Comparison of ENCODE assay signal across 9 mouse cellular contexts in the genomic region with DNA sequence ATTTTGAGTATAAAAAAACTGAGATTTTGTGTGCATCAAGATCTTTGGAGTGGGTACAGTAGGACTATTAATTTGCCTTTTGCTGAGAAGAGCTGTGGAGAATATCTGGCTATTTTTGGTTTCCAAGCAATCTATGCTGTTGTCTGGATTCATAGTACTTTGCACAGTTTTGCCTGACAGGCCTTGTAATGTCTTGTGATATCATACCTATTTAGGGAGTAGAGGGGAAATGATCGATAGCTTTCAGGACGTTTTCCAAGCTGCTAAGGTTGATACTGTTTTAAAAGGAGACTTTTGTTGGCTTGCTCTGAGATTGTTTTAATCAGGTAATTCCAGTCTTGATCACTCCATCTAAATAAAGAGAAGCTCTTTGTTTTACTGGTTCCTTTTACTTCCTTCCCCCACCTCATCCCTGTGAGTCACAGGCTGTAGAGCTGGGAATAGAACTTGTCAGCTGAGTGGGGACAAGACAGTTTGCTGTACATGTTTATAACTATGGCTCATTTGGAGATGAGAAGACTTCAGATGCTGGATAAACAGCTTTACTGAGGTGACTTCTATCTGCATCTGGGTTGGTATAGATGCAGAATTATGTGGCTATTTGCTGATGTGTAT. TPM values are rescaled to one million over a fixed set of nuclear protein-coding genes. Genes with fewer than 3 reads are reported as not detected.
DNase-seq lines count a peak whose midpoint lies in the region; ATAC-seq and TF ChIP-seq lines count a peak whose summit lies in the region.
"Had no signal": no experiment of that assay in that cellular context is flagged by ENCODE, and none has a peak within 500 bp of the region (broad histone marks: within the 10 kb centered on the region; RNA-seq: fewer than 3 reads in every experiment).

No protein-coding gene starts in this region.

- H3K4me3 ChIP-seq in gastrocnemius, adult 2 months, result peak overlapping the region; percentile 54
- no peak overlapping the region for H3K4me3 ChIP-seq in lung, embryonic 14.5 days (ENCODE audit: low read depth, low read length)
- H3K4me3 ChIP-seq in lung, postnatal 0 days (ENCODE audit: low read depth, low read length), result no peak overlapping the region
- peak overlapping the region; percentile 33 to 35; a peak in 3 of 4 replicates for H3K4me3 ChIP-seq in heart, embryonic 14.5 days (ENCODE audit: control insufficient read depth in 1 of 2, insufficient read depth in 1 of 2, low read depth in 1 of 2, low read length in 2 of 2)
- H3K4me3 ChIP-seq in stomach, embryonic 16.5 days (replicated peaks; ENCODE audit: low read length), result peak overlapping the region; percentile 26
- no peak overlapping the region for H3K4me3 ChIP-seq in hindbrain, embryonic 12.5 days
- no peak overlapping the region for H3K4me3 ChIP-seq in thymus, adult 2 months (ENCODE audit: control insufficient read depth, insufficient read depth, low read length)
- H3K4me3 ChIP-seq: neural tube, embryonic 13.5 days had no signal

- H3K27me3 ChIP-seq in lung, embryonic 14.5 days (ENCODE audit: insufficient read depth, low read length), result no peaks in the 10 kb centered on the region
- no peaks in the 10 kb centered on the region for H3K27me3 ChIP-seq in lung, postnatal 0 days (replicated peaks; ENCODE audit: insufficient read depth, low read length)
- H3K27me3 ChIP-seq in heart, embryonic 14.5 days (ENCODE audit: control insufficient read depth, insufficient read depth, low read length), result no peaks in the 10 kb centered on the region
- no peaks in the 10 kb centered on the region for H3K27me3 ChIP-seq in stomach, embryonic 16.5 days (ENCODE audit: control insufficient read depth, insufficient read depth, low read length)
- H3K27me3 ChIP-seq in hindbrain, embryonic 12.5 days, result no peaks in the 10 kb centered on the region
- H3K27me3 ChIP-seq in thymus, adult 2 months (ENCODE audit: control insufficient read depth, insufficient read depth, low read length), result no peaks in the 10 kb centered on the region
- H3K27me3 ChIP-seq: neural tube, embryonic 13.5 days had no signal

- no peaks in the 10 kb centered on the region for H3K4me1 ChIP-seq in lung, embryonic 14.5 days (ENCODE audit: insufficient read depth)
- H3K4me1 ChIP-seq in lung, postnatal 0 days (ENCODE audit: insufficient read depth, low read depth, low read length), result peaks cover 5% of the 10 kb centered on the region
- peaks cover 2 to 30% of the 10 kb centered on the region in 2 experiments for H3K4me1 ChIP-seq in heart, embryonic 14.5 days (ENCODE audit: control insufficient read depth in 2 of 2, insufficient read depth in 2 of 2, low read length in 2 of 2)
- peaks cover 9% of the 10 kb centered on the region; the same call in 1 of the 2 replicates for H3K4me1 ChIP-seq in stomach, embryonic 16.5 days (ENCODE audit: control insufficient read depth, insufficient read depth, low read length)
- peaks cover 4% of the 10 kb centered on the region for H3K4me1 ChIP-seq in hindbrain, embryonic 12.5 days
- 0 out of 2 replicates have a peak, but pooled peaks cover 2% of the 10 kb centered on the region for H3K4me1 ChIP-seq in thymus, adult 2 months (replicated peaks; ENCODE audit: control insufficient read depth, insufficient read depth, low read length)

- ATAC-seq in lung, embryonic 14.5 days (ENCODE audit: insufficient read depth), result no peak
- no peak for ATAC-seq in lung, postnatal 0 days
- ATAC-seq in heart, embryonic 14.5 days (ENCODE audit: insufficient number of reproducible peaks, insufficient read depth, low FRiP score, low read depth), result no peak
- 0 out of 2 replicates have a peak, but pooled peaks have one; percentile 30 for ATAC-seq in stomach, embryonic 16.5 days (ENCODE audit: insufficient read depth, low FRiP score)
- ATAC-seq in hindbrain, embryonic 12.5 days (ENCODE audit: low FRiP score), result no peak

- H3K36me3 ChIP-seq in lung, embryonic 14.5 days (ENCODE audit: insufficient read depth), result 0 out of 2 replicates have a peak, but pooled peaks cover 2% of the 10 kb centered on the region
- no peaks in the 10 kb centered on the region for H3K36me3 ChIP-seq in lung, postnatal 0 days (ENCODE audit: insufficient read depth, low read length)
- H3K36me3 ChIP-seq in heart, embryonic 14.5 days (ENCODE audit: control insufficient read depth, insufficient read depth, low read length), result no peaks in the 10 kb centered on the region
- no peaks in the 10 kb centered on the region for H3K36me3 ChIP-seq in stomach, embryonic 16.5 days (ENCODE audit: control insufficient read depth, insufficient read depth, low read length)
- no peaks in the 10 kb centered on the region for H3K36me3 ChIP-seq in hindbrain, embryonic 12.5 days
- H3K36me3 ChIP-seq in thymus, adult 2 months (ENCODE audit: control insufficient read depth, insufficient read depth, low read length), result no peaks in the 10 kb centered on the region
- H3K36me3 ChIP-seq: neural tube, embryonic 13.5 days had no signal

- peak overlapping the region; percentile 29; the same call in 1 of the 2 replicates for H3K9ac ChIP-seq in lung, embryonic 14.5 days
- no peak overlapping the region for H3K9ac ChIP-seq in lung, postnatal 0 days (replicated peaks; ENCODE audit: low read depth)
- H3K9ac ChIP-seq in heart, embryonic 14.5 days (ENCODE audit: low read length), result peak overlapping the region; percentile 65
- H3K9ac ChIP-seq in stomach, embryonic 16.5 days (ENCODE audit: low read length), result peak overlapping the region; percentile 47; the same call in 1 of the 2 replicates
- H3K9ac ChIP-seq in hindbrain, embryonic 12.5 days, result no peak overlapping the region
- H3K9ac ChIP-seq: neural tube, embryonic 13.5 days had no signal

- peak overlapping the region; percentile 80 for H3K27ac ChIP-seq in gastrocnemius, adult 2 months
- peak overlapping the region; percentile 42; the same call in 1 of the 2 replicates for H3K27ac ChIP-seq in lung, embryonic 14.5 days (ENCODE audit: low read depth)
- H3K27ac ChIP-seq in lung, postnatal 0 days (ENCODE audit: low read length), result no peak overlapping the region
- peak overlapping the region; percentile 88 to 96 for H3K27ac ChIP-seq in heart, embryonic 14.5 days (replicated peaks in 1 of 2; ENCODE audit: control insufficient read depth in 1 of 2, insufficient read depth in 1 of 2, low read depth in 2 of 2, low read length in 2 of 2)
- peak overlapping the region; percentile 84 for H3K27ac ChIP-seq in stomach, embryonic 16.5 days (ENCODE audit: low read length)
- no peak overlapping the region for H3K27ac ChIP-seq in hindbrain, embryonic 12.5 days
- H3K27ac ChIP-seq in thymus, adult 2 months (ENCODE audit: control insufficient read depth, insufficient read depth, low read length), result no peak overlapping the region

- DNase-seq in gastrocnemius, adult 2 months, result no peak
- no peak for DNase-seq in gastrocnemius, postnatal 14 days
- DNase-seq in lung, embryonic 14.5 days, result no peak
- no peak for DNase-seq in lung, postnatal 0 days (ENCODE audit: low spot score)
- DNase-seq in thymus, adult 2 months, result no peak

- H3K4me2 ChIP-seq in lung, embryonic 14.5 days, result no peak overlapping the region
- no peak overlapping the region for H3K4me2 ChIP-seq in lung, postnatal 0 days (replicated peaks; ENCODE audit: low read depth, low read length)
- H3K4me2 ChIP-seq in heart, embryonic 14.5 days (ENCODE audit: low read length), result peak overlapping the region; percentile 66
- peak overlapping the region; percentile 14; the same call in 1 of the 2 replicates for H3K4me2 ChIP-seq in stomach, embryonic 16.5 days (ENCODE audit: low read depth, low read length)
- H3K4me2 ChIP-seq in hindbrain, embryonic 12.5 days (replicated peaks), result no peak overlapping the region
- H3K4me2 ChIP-seq: neural tube, embryonic 13.5 days had no signal

- intact Hi-C loops in gastrocnemius, adult 2 months (cut with DNase I), result no loop called here
- intact Hi-C loops in gastrocnemius, postnatal 14 days (cut with DNase I; ENCODE audit: low total_unique reads), result no loop called here

- no peak for TF ChIP-seq CTCF in gastrocnemius, adult 2 months (IDR thresholded peaks at IDR 0.05)
- no peak for TF ChIP-seq CTCF in lung, embryonic 14.5 days (IDR thresholded peaks at IDR 0.05; ENCODE audit: low read depth)
- no peak for TF ChIP-seq CTCF in lung, postnatal 0 days (IDR thresholded peaks at IDR 0.05)
- TF ChIP-seq CTCF in thymus, adult 2 months (IDR thresholded peaks at IDR 0.05; ENCODE audit: borderline replicate concordance, control insufficient read depth, extremely low read depth, insufficient read depth, low read length, poor library complexity), result no peak

- no peaks in the 10 kb centered on the region for H3K9me3 ChIP-seq in lung, embryonic 14.5 days (ENCODE audit: low read depth, low read length)
- no peaks in the 10 kb centered on the region for H3K9me3 ChIP-seq in lung, postnatal 0 days (ENCODE audit: low read length)
- H3K9me3 ChIP-seq in heart, embryonic 14.5 days (ENCODE audit: control insufficient read depth, low read length), result no peaks in the 10 kb centered on the region
- no peaks in the 10 kb centered on the region for H3K9me3 ChIP-seq in stomach, embryonic 16.5 days (replicated peaks; ENCODE audit: control insufficient read depth, low read length)
- no peaks in the 10 kb centered on the region for H3K9me3 ChIP-seq in hindbrain, embryonic 12.5 days (replicated peaks)
- H3K9me3 ChIP-seq: neural tube, embryonic 13.5 days had no signal

- TF ChIP-seq EP300 in lung, postnatal 0 days (IDR thresholded peaks at IDR 0.05), result no peak

- 64% methylated on average over 2 of the region's 2 CpGs for WGBS in lung, embryonic 14.5 days
- 51% methylated on average over 2 of the region's 2 CpGs for WGBS in lung, postnatal 0 days
- WGBS in heart, embryonic 14.5 days, result 3% methylated on average over 2 of the region's 2 CpGs
- 45% methylated on average over 2 of the region's 2 CpGs for WGBS in stomach, embryonic 16.5 days
- 87% methylated on average over 2 of the region's 2 CpGs for WGBS in hindbrain, embryonic 12.5 days
- WGBS in thymus, adult 2 months, result 85% methylated on average over 2 of the region's 2 CpGs

- TF ChIP-seq POLR2A in thymus, adult 2 months (IDR thresholded peaks at IDR 0.05; ENCODE audit: control insufficient read depth, extremely low read depth, insufficient read depth, low read length, poor library complexity), result no peak

RNA-seq across cellular contexts. Expression of gene Celf1, which starts 25.4 kb away (rescaled TPM):
- total RNA-seq in gastrocnemius, adult 2 months (2021), result 10 to 100 TPM; 59.5 to 62.3 TPM
- total RNA-seq in gastrocnemius, postnatal 14 days (2021), result 10 to 100 TPM; 40.7 to 44.0 TPM
- polyA plus RNA-seq in lung, embryonic 14.5 days (2014; fragmentation: Nextera tagmentation; extraction: Ambion mirVana), result 65.0 and 68.0 TPM in 2 replicates
- polyA plus RNA-seq in lung, postnatal 0 days (2015; fragmentation: Nextera tagmentation; extraction: Ambion mirVana), result 35.1 and 37.5 TPM in 2 replicates
- 76.6 and 79.1 TPM in 2 replicates for polyA plus RNA-seq in heart, embryonic 14.5 days (2014; fragmentation: Nextera tagmentation; extraction: Ambion mirVana)
- 74.3 and 81.5 TPM in 2 replicates for polyA plus RNA-seq in stomach, embryonic 16.5 days (2015; fragmentation: Nextera tagmentation; extraction: Ambion mirVana)
- 146 and 151 TPM in 2 replicates for polyA plus RNA-seq in hindbrain, embryonic 12.5 days (2016; fragmentation: Nextera tagmentation; extraction: Ambion mirVana)
- 92.7 and 96.2 TPM in 2 replicates for polyA plus RNA-seq in thymus, adult 2 months (2012; rRNA removed)

Comparison
In these comparisons a context has a peak if more than half of its experiments do, and no peak if none do; other contexts are left out.
1. H3K27ac ChIP-seq: peak in gastrocnemius, adult 2 months (single experiment), lung, embryonic 14.5 days (single experiment), heart, embryonic 14.5 days (2 of 2) and stomach, embryonic 16.5 days (single experiment); none in lung, postnatal 0 days (single experiment), hindbrain, embryonic 12.5 days (single experiment) and thymus, adult 2 months (single experiment).
2. H3K9ac ChIP-seq: peak in lung, embryonic 14.5 days (single experiment), heart, embryonic 14.5 days (single experiment) and stomach, embryonic 16.5 days (single experiment); none in lung, postnatal 0 days (single experiment) and hindbrain, embryonic 12.5 days (single experiment).
3. H3K4me3 ChIP-seq: peak in gastrocnemius, adult 2 months (single experiment), heart, embryonic 14.5 days (2 of 2) and stomach, embryonic 16.5 days (single experiment); none in lung, embryonic 14.5 days (single experiment), lung, postnatal 0 days (single experiment), hindbrain, embryonic 12.5 days (single experiment) and thymus, adult 2 months (single experiment).
4. H3K4me2 ChIP-seq: peak in heart, embryonic 14.5 days (single experiment) and stomach, embryonic 16.5 days (single experiment); none in lung, embryonic 14.5 days (single experiment), lung, postnatal 0 days (single experiment) and hindbrain, embryonic 12.5 days (single experiment).